Mouse (Mus musculus) cerebellum, postnatal 14 days (tissue): ENCODE measurements at regions not wholly inside any gene's neighbourhood (a gene's known extent, or its start where the extent isn't known, plus 50 kb on each side); places are given as distances from the start of the nearest gene placed in this dataset.

Experiments
- DNase-seq, 2 experiments: peaks; one replicate each; pipeline ENCODE4 v3.0.0; 2021; ENCODE audit warnings: mixed read lengths in 2 of 2

GRCm38 (mm10) chr10:117896911-117897643 lies 51.2 kb upstream of the Rap1b start:
- DNase-seq: no peak

- DNase-seq: no peak
These were observed 51.9 kb upstream of the Rap1b start for GRCm38 (mm10) chr10:117897766-117898165.

- DNase-seq: no peak
These were observed 52.6 kb upstream of the Rap1b start for GRCm38 (mm10) chr10:117898391-117898790.

GRCm38 (mm10) chr10:117899410-117899935 lies 53.6 kb upstream of the Rap1b start:
- DNase-seq: no peak

- DNase-seq: peak; percentile 20 to 29
These were observed 59.9 kb upstream of the Rap1b start for GRCm38 (mm10) chr10:117905666-117906266.

GRCm38 (mm10) chr10:117906267-117906811 lies 60.5 kb upstream of the Rap1b start:
- DNase-seq: peak; percentile 42 to 44

GRCm38 (mm10) chr10:117908079-117908675 lies 62.3 kb upstream of the Rap1b start:
- peak in 1 of 2 experiments; percentile 22 for DNase-seq

- no peak for DNase-seq
These were observed 63.3 kb upstream of the Rap1b start for GRCm38 (mm10) chr10:117909155-117909554.

GRCm38 (mm10) chr10:117909811-117910239 lies 64.0 kb upstream of the Rap1b start:
- no peak for DNase-seq

GRCm38 (mm10) chr10:117910426-117910825 lies 64.6 kb upstream of the Rap1b start:
- DNase-seq: no peak

- no peak for DNase-seq
These were observed 69.3 kb upstream of the Rap1b start for GRCm38 (mm10) chr10:117915011-117915735.

- no peak for DNase-seq
These were observed 70.4 kb upstream of the Rap1b start for GRCm38 (mm10) chr10:117916280-117916679.

GRCm38 (mm10) chr10:117917870-117918269 lies 72.0 kb upstream of the Rap1b start:
- no peak for DNase-seq

- no peak for DNase-seq
These were observed 72.8 kb upstream of the Rap1b start for GRCm38 (mm10) chr10:117918616-117919015.

- DNase-seq: no peak
These were observed 73.5 kb upstream of the Rap1b start for GRCm38 (mm10) chr10:117919186-117919941.

- DNase-seq: no peak
These were observed 79.4 kb upstream of the Rap1b start for GRCm38 (mm10) chr10:117925186-117925585.

GRCm38 (mm10) chr10:117925611-117926555 lies 80.0 kb upstream of the Rap1b start:
- no peak for DNase-seq

GRCm38 (mm10) chr10:117928998-117929397 lies 83.2 kb upstream of the Rap1b start:
- no peak for DNase-seq

GRCm38 (mm10) chr10:117934797-117935196 lies 89.0 kb upstream of the Rap1b start:
- no peak for DNase-seq

- DNase-seq: no peak
These were observed 92.9 kb upstream of the Rap1b start for GRCm38 (mm10) chr10:117938717-117939116.
